Mouse (Mus musculus) heart, postnatal 0 days (tissue): ENCODE measurements around the gene Dync1li1.

Experiments
- CTCF ChIP-seq: IDR thresholded peaks from 2 replicates; pipeline ENCODE4 v1.5.1; 2016; ENCODE audit warnings: antibody characterized with exemption, control low read depth, low read depth
- EP300 ChIP-seq: IDR thresholded peaks from 2 replicates; pipeline ENCODE4 v1.6.1; 2016; ENCODE audit warnings: antibody characterized with exemption, low read depth

- TF ChIP-seq CTCF (no peak), EP300 (no peak)
Measured at GRCm38 (mm10) chr9:114680531-114680930, 8.1 kb upstream of the Dync1li1 start.
